Mouse (Mus musculus) kidney, postnatal 0 days (tissue): ENCODE results near the gene Pde9a. TPM values are rescaled to one million over a fixed set of nuclear protein-coding genes. Genes with fewer than 3 reads are reported as not detected.

Experiments
- ATAC-seq: fragments of 200-750 bp; cut with Nextera tagmentation; replicated peaks from 2 replicates; pipeline ENCODE4 v1.8.0; 2017; ENCODE audit warnings: low read depth, moderate number of reproducible peaks, moderate TSS enrichment, moderate library complexity; ENCODE audit not compliant: low FRiP score
- DNase-seq: peaks from one replicate; pipeline ENCODE4 v3.0.0-alpha.2; 2016; ENCODE audit warnings: low spot score
- H3K27ac ChIP-seq: fragments of 300-500 bp; sonication (generic); 2 replicates; pipeline ENCODE4 v1.5.1; 2014; ENCODE audit warnings: mild to moderate bottlenecking
- H3K27me3 ChIP-seq: fragments of 300-500 bp; sonication (generic); 2 replicates; pipeline ENCODE4 v1.6.1; 2014; ENCODE audit warnings: low read length, mixed read lengths; ENCODE audit not compliant: insufficient read depth
- H3K36me3 ChIP-seq: fragments of 300-500 bp; sonication (generic); 2 replicates; pipeline ENCODE4 v1.6.1; 2014; ENCODE audit warnings: low read length, mixed read lengths; ENCODE audit not compliant: insufficient read depth
- H3K4me1 ChIP-seq: fragments of 300-500 bp; sonication (generic); replicated peaks from 2 replicates; pipeline ENCODE4 v1.6.1; 2014; ENCODE audit warnings: antibody characterized with exemption, low read length, mixed read lengths; ENCODE audit not compliant: insufficient read depth
- H3K4me2 ChIP-seq: fragments of 300-500 bp; sonication (generic); 2 replicates; pipeline ENCODE4 v1.6.1; 2014; ENCODE audit warnings: mild to moderate bottlenecking, low read length, moderate library complexity, mixed read lengths
- H3K4me3 ChIP-seq: fragments of 300-500 bp; sonication (generic); replicated peaks from 2 replicates; pipeline ENCODE4 v1.5.1; 2014; ENCODE audit warnings: low read depth, low read length
- H3K9ac ChIP-seq: fragments of 300-500 bp; sonication (generic); 2 replicates; pipeline ENCODE4 v1.6.1; 2014; ENCODE audit warnings: low read depth, low read length
- H3K9me3 ChIP-seq: fragments of 300-500 bp; sonication (generic); replicated peaks from 2 replicates; pipeline ENCODE4 v1.6.1; 2016; ENCODE audit warnings: low read length, inconsistent platforms, mixed read lengths
- CTCF ChIP-seq: IDR thresholded peaks from 2 replicates; pipeline ENCODE4 v1.5.1; 2016; ENCODE audit warnings: antibody characterized with exemption, low read depth, mild to moderate bottlenecking, moderate library complexity
- WGBS: fragments of 180-500 bp; shearing (Covaris S2); extraction: QIAGEN DNeasy Blood & Tissue Kit; methylation state at CpG from one replicate; pipeline ENCODE4 v1.1.7; 2014; 5-methylcytosine and 5-hydroxymethylcytosine counted together
- polyA plus RNA-seq: library from polyadenylated mRNA; unstranded; fragments of >200 nt; fragmentation: Nextera tagmentation; extraction: Ambion mirVana; gene quantifications from 2 replicates; pipeline ENCODE4 v1.2.1, GENCODE M21; 2015

The Pde9a gene
- polyA plus RNA-seq, 1 experiment from 2014 or later = 31.9 TPM

GRCm38 (mm10) chr17:31384968-31385627 is 912 bp upstream of the Pde9a start:
- H3K4me3 ChIP-seq = no peak overlapping the region
- H3K4me2 ChIP-seq = peak overlapping the region; percentile 97
- no peak overlapping the region for H3K9ac ChIP-seq
- H3K27ac ChIP-seq = peak overlapping the region; percentile 21; the same call in 1 of the 2 replicates
- WGBS = 7% methylated on average over 8 of the region's 8 CpGs
- H3K36me3 ChIP-seq = no peaks in the 10 kb centered on the region
- peaks cover 17% of the 10 kb centered on the region for H3K4me1 ChIP-seq
- no peak for TF ChIP-seq CTCF
- no peak for ATAC-seq
- peak; percentile 71 for DNase-seq
- H3K27me3 ChIP-seq = no peaks in the 10 kb centered on the region
- H3K9me3 ChIP-seq = no peaks in the 10 kb centered on the region

- H3K4me3 ChIP-seq = peak overlapping the region; percentile 69
- H3K27ac ChIP-seq = peak overlapping the region; percentile 68; the same call in 1 of the 2 replicates
- peak; percentile 36 for DNase-seq
- TF ChIP-seq CTCF = no peak
- H3K4me2 ChIP-seq = peak overlapping the region; percentile 97
- H3K9ac ChIP-seq = peak overlapping the region; percentile 79
- peak; percentile 65; the same call in 1 of the 2 replicates for ATAC-seq
- 9% methylated on average over 7 of the region's 7 CpGs for WGBS
- no peaks in the 10 kb centered on the region for H3K36me3 ChIP-seq
- H3K9me3 ChIP-seq = no peaks in the 10 kb centered on the region
- H3K27me3 ChIP-seq = no peaks in the 10 kb centered on the region
- H3K4me1 ChIP-seq = peaks cover 22% of the 10 kb centered on the region
Observed at GRCm38 (mm10) chr17:31386766-31387275, 811 bp downstream of the Pde9a start.

GRCm38 (mm10) chr17:31389432-31390050 is 3.5 kb downstream of the Pde9a start:
- H3K4me1 ChIP-seq = peaks cover 22% of the 10 kb centered on the region
- H3K27ac ChIP-seq = no peak overlapping the region
- H3K9me3 ChIP-seq = no peaks in the 10 kb centered on the region
- ATAC-seq (no peak), DNase-seq (no peak)
- no peaks in the 10 kb centered on the region for H3K27me3 ChIP-seq
- H3K4me3 ChIP-seq = no peak overlapping the region
- H3K4me2 ChIP-seq = no peak overlapping the region
- no peak overlapping the region for H3K9ac ChIP-seq
- no peak for TF ChIP-seq CTCF
- 91% methylated on average over 3 of the region's 3 CpGs for WGBS
- H3K36me3 ChIP-seq = no peaks in the 10 kb centered on the region

- ATAC-seq = no peak
- Histone ChIP-seq H3K4me3 (no peak overlapping the region), H3K4me2 (no peak overlapping the region), H3K4me1 (peaks cover 19% of the 10 kb centered on the region), H3K36me3 (no peaks in the 10 kb centered on the region), H3K9me3 (no peaks in the 10 kb centered on the region), H3K27ac (no peak overlapping the region), H3K27me3 (no peaks in the 10 kb centered on the region), H3K9ac (no peak overlapping the region)
- no peak for DNase-seq
- 42% methylated on average over 3 of the region's 3 CpGs for WGBS
- TF ChIP-seq CTCF = no peak
Observed at GRCm38 (mm10) chr17:31391462-31391861, 5.5 kb downstream of the Pde9a start.

GRCm38 (mm10) chr17:31392041-31392440 is 6.0 kb downstream of the Pde9a start:
- WGBS = 79% methylated on average over 5 of the region's 5 CpGs
- ATAC-seq (no peak), DNase-seq (no peak)
- H3K27ac ChIP-seq = no peak overlapping the region
- H3K27me3 ChIP-seq = no peaks in the 10 kb centered on the region
- H3K36me3 ChIP-seq = no peaks in the 10 kb centered on the region
- peaks cover 15% of the 10 kb centered on the region for H3K4me1 ChIP-seq
- no peak for TF ChIP-seq CTCF
- no peak overlapping the region for H3K4me2 ChIP-seq
- no peak overlapping the region for H3K4me3 ChIP-seq
- no peaks in the 10 kb centered on the region for H3K9me3 ChIP-seq
- H3K9ac ChIP-seq = no peak overlapping the region

- Histone ChIP-seq H3K9me3 (no peaks in the 10 kb centered on the region), H3K4me1 (0 out of 2 replicates have a peak, but pooled peaks cover 5% of the 10 kb centered on the region), H3K9ac (no peak overlapping the region), H3K4me3 (no peak overlapping the region), H3K27me3 (no peaks in the 10 kb centered on the region), H3K27ac (no peak overlapping the region), H3K36me3 (no peaks in the 10 kb centered on the region), H3K4me2 (no peak overlapping the region)
- DNase-seq (no peak), ATAC-seq (no peak)
- 79% methylated on average over 2 of the region's 2 CpGs for WGBS
- no peak for TF ChIP-seq CTCF
Observed at GRCm38 (mm10) chr17:31393811-31394210, 7.8 kb downstream of the Pde9a start.
